Mouse (Mus musculus) central nervous system, embryonic 11.5 days (tissue): ENCODE measurements around the gene Klrb1b. TPM values are rescaled to one million over a fixed set of nuclear protein-coding genes. Genes with fewer than 3 reads are reported as not detected.

ENCODE experiments used
- polyA plus RNA-seq: library from polyadenylated mRNA; depleted of rRNA; stranded (reverse); fragments of >200 nt; gene quantifications from 2 replicates; pipeline ENCODE4 v1.2.3, GENCODE M21; 2012; rRNA removed

The Klrb1b gene
- 0.04 TPM in 1 of 2 replicates, not detected in the other for polyA plus RNA-seq

DNA sequence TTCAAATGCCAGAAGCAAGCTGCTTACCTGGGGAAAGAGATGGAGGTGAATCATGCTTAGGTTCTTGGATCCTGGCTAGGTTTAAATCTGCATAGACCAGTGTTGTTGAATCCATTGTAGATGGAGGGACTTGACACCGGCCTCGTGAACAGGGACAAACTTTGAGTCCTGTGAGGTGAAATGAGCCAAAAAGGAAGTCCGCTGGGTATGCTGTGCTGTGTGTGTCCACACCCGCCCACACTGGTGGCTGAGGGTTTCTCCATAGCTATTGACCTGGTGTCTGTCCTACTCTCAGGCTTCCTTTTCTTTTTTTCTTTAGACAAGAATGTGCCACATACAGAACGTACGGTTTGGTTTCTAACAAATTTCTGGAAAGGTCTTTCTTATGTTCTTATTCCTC is at the start of gene Klrb1b, which contains the start of gene Gm44511:
TSS of gene Klrb1b (minus strand) at position 200 of the 400 bp plus-strand sequence.
TSS of gene Gm44511 (minus strand) at position 184 of the 400 bp plus-strand sequence.

DNA sequence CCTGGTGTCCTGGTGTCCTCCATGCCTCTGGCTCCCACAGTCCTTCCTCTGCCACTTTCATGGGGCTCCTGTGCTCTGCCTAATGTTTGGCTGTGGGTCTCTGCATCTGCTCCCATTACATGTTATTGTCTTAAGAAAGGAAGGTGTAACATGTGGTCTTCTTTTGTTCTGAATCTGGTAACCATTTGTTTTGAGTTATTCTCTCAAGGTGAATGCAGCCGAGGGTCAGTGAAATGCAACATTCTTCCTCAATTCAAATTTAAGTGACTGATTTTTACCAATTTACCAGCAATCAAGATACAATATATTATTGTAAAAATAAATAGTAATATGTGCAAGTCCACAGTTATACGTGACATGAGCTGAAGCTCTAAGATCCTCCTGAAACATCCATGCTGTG is 37.0 kb downstream of the Klrb1b start, which contains the start of gene Klrb1c:
TSS of gene Klrb1c (minus strand) at position 101 of the 400 bp plus-strand sequence.

Other genes with a start within 250 kb of the Klrb1b start
- not detected in 2 replicates for gene A2ml1, start 244.7 kb downstream of the Klrb1b start, polyA plus RNA-seq
- not detected in 2 replicates for gene Klrb1a, start 202.8 kb downstream of the Klrb1b start, polyA plus RNA-seq
- gene Clec2h, start 163.9 kb downstream of the Klrb1b start, polyA plus RNA-seq, result not detected in 2 replicates
- gene Klrb1, start 103.3 kb downstream of the Klrb1b start, polyA plus RNA-seq, result not detected in 2 replicates
- gene Klrb1c, start 37.1 kb downstream of the Klrb1b start, polyA plus RNA-seq, result 0.06 TPM in 2 replicates
- not detected in 2 replicates for gene Gm44511, start within 50 bp of the Klrb1b start, polyA plus RNA-seq
- gene Clec2i, start 61.3 kb upstream of the Klrb1b start, polyA plus RNA-seq, result 0.09 TPM in 1 of 2 replicates, not detected in the other
- 1.3 and 1.5 TPM in 2 replicates for gene BC035044, start 64.8 kb upstream of the Klrb1b start, polyA plus RNA-seq
- not detected in 2 replicates for gene Clec2g, start 108.0 kb upstream of the Klrb1b start, polyA plus RNA-seq
- 0.06 and 0.21 TPM in 2 replicates for gene Klrb1f, start 219.6 kb upstream of the Klrb1b start, polyA plus RNA-seq